Mouse (Mus musculus) adipocyte (in vitro differentiated cells): ENCODE data around the gene Nop2.

Experiments
- DNase-seq: peaks from one replicate; pipeline ENCODE4 v3.0.0-alpha.2; 2016; ENCODE audit warnings: low spot score

Gene Nop2

DNA sequence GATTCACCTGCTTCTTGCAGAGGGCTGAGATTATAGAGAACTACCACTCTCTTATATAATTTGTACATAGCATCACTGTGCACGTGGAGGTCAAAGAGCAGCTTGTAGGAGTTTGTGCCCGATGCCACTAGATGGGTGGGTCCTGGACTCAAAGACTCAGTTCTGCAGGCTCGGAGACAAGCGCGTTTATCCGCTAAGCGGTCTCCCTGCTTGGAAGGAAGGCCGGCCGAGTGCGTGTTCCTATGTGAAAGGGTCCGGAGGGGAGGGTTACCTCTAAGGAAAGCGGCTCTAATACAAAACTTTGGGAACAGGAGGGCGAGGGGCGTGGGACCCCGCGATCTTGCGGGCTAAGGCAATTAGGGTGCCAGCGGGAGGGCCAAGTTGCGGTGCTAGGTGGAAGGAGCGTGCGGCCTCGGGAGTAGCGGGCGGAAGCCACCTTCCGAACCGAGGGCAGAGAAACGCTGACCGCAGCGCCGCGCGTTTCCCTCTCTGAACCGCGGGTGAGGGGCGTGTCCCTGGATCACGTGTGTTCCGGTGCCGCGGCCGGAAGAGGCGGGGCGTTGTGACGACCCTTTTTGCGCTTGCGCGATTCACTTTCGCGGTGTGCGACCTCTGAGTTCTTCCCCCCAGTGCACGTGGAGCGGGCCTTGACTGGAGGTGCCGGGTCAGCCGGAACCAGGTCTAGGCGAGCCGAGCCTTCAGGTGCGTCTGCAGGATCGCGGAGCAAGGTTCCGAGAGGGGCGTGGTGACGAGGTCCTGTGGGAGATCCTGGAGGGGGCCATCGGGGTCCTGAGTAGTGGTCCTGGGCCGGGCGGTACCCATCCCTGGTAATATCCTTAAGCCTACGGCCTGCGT is at the start of gene Nop2:
Gene Nop2, plus strand, starts transcription at position 608 of the 855 bp plus-strand sequence.
- DNase-seq = peak; percentile 97

DNA sequence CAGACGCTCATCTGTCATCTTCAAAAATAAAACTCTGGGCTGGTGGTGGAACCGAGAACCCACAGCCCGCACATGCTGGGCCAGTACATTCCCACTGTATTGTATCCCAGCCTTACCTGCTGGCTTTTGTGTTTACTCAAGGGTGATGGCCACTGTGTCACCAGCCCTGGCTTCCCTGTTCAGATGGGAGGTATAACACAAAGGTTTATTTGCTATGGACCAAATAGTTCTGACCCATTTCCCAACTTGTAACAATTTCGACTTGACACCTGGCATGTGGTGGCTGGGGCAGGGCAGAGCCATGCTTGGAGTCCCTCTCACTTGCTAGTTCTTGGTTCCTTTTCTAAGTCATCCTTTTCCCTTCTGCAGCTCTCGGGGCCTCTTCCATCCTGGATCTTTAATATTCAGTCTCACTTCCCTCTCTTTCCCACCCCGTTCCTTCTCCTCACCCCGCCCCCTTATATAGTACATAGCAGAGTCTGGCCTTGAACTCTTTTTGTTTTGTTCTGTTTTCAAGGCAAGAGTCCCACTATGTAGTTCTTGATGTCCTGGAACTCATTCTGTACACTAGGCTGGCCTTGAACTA is 48.8 kb upstream of the Nop2 start:
- DNase-seq = no peak

DNA sequence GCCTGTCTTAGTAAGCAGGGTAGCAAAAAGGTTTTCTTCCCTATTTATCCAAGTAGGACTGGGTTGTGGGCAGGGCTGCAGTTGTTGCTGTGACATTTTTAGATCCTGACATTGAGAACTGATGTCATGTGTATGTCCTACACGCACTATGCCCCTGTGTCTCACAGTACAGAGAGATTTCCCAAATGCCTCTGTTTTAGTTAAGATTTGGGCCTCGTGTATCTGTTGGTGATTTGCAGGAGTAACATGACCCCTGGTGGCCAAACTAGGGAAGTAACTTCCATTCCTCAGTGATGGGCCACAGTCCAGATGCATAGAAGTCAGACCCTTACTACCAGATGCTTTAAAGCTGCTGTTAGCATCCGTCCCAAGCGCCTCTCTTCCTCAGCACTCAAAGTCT is 47.3 kb upstream of the Nop2 start:
- peak; percentile 89 for DNase-seq

DNA sequence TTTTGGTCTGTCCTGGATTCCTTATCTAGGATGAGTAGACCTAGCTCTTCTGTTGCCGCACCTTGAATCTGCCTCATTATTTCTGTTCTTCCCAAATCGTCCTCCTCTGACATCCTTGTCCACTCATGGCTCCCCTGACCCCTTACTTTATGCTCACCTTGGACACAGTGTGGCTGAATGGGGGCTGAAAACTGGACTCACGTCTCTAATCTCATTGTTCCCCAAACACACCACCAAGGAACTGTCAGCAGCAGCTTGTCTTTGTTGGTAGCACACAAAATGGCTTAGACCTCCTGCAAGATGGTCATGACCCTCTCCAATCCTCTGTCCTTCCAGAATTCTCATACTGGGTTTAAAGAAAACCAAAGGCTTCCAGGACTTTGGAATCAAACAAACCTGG is 43.8 kb upstream of the Nop2 start:
- no peak for DNase-seq

DNA sequence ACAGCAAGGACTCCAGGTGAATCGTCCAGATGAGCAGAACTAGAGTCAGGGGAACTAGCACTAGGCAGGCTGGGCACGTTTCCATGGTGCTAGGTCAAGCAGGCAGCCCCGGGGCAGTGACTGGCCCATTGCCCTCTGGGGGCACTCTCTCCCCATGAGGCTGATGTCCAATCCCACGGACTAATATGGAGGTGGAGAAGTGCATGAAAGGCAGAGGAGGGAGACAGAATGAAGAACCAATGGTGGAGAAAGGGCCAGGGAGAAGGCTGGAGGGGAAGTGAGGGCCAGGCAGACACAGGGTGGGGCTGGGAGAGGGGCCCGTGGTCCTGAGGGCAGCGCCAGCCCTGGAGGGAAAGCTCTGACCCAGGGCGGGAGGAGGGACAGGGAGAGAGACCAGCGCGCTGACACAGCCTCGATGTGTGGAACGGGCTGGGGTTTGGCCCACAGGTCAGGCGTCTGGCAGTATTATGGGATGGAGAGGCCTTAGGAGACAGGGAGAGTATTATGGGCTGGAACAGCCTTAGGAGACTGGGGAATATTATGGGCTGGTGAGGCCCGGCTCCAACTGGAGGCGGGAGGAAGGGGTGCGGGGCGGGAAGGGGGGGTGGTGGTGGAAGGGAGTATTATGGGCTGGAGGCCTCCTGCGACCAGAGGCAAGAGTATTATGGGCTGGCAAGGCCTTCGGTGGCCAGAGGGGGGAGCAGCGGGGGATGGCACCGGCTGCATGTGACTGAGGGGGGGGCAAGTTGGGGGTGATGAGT is 43.0 kb upstream of the Nop2 start:
- DNase-seq = no peak

DNA sequence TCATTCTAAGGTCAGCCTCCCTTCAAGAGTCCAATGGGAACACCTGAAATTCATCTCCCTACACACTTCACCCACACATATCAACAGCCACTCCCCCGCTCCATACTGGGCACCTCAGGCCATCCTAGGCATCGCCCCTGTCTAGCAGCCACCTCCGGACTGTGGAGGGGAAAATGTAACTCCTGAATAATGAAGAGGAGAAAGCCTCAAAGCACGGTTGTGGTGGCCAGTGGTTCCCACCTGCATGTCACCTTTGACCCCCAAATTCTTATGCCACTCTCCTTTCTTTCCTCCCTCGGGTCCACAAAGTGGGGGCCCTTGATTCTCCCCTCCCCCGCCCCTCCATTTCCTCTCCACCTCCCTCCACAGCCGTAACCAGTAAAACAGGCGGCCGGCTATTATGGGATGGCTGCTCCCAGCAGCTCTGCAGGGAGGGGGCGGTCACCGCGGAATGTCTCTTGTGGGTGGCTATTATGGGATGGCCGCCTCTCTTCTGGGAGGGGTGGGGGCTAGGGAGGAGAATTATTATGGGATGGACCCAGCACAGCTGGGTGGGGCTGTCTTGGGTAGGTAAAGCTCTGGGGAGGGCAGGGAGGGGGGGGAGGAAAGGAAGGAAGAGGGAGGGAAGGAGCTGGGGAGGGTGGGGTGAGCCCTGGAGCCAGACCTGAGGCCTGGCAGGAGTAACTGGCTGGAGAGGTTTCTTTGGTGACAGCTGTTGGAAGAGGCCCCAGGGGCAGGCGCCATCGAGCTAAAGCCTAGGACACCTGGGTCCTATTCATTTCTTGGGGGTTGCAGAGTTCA is 42.0 kb upstream of the Nop2 start:
- DNase-seq = no peak

DNA sequence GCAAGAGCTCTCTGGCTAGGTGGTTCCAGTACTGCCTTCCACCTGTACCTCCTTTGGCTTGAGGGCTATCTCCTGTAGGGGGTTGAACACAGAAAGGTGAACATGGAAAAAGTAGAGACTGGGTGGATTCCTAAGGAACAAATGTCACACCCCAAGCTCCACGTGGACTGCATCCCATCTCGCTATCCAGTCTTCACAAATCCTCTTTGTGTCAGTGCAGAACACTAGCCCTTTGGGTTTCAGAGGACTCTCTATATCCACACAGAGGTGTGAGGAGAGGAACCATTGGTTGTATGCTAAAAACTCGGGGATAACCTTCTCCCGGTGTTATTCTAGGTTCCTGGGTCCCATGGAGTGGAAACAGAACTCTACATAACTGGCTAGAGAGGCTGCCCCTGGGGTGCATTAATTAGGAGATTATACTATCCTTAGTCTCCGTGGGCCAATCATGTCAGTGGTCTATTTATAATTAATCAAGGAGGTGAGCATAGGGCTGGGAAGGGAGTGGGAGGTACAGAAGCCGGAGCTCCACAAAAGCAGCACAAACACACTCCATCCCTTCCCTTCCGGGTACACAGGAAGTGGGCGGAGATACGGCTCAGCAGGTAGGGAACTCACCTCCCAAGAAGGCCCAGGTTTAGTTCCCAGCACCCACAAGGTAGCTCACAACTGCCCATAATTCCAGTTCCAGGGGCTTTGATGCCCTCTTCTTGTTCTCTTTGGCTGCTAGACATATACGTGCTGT is 41.2 kb upstream of the Nop2 start:
- DNase-seq = no peak

DNA sequence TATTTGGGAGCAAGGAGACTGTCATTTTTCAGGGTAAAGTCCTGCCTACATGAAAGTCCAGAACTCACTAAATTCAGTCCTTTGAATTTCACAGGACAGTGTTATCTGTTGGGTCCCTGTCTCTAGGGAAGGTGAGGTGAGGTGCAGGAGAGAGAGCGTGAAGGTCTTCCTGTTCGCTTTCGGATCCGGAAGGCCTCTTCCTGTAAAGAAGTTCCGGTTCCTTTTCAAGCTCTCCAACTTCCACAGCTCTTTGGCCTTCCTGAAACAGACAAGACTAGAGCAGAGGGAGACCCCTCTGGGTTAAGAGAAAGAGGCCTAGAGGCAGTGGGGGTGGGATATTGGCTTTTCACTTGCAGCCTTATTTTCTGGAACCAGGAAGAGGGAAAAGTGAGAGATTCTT is 39.3 kb upstream of the Nop2 start:
- DNase-seq = no peak

DNA sequence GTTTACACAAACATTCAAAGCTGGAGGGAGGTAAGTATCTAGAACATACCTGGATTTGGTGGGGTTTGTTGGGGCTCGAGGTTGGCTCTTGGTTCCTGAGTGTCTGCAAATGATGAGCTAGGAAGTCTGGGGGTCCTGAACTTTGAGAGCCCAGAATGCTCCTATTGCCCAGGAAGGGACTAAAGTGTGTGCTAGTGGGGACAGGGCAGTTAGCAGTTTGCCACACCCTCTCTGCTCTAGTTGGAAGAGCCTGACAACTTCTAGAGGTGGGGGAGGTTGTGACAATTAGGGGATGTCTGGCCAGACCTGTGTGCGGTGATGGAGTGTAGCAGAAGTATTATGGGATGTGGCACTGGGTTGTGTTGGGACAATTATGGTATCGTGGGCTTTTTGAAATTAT is 36.9 kb upstream of the Nop2 start:
- DNase-seq = no peak

DNA sequence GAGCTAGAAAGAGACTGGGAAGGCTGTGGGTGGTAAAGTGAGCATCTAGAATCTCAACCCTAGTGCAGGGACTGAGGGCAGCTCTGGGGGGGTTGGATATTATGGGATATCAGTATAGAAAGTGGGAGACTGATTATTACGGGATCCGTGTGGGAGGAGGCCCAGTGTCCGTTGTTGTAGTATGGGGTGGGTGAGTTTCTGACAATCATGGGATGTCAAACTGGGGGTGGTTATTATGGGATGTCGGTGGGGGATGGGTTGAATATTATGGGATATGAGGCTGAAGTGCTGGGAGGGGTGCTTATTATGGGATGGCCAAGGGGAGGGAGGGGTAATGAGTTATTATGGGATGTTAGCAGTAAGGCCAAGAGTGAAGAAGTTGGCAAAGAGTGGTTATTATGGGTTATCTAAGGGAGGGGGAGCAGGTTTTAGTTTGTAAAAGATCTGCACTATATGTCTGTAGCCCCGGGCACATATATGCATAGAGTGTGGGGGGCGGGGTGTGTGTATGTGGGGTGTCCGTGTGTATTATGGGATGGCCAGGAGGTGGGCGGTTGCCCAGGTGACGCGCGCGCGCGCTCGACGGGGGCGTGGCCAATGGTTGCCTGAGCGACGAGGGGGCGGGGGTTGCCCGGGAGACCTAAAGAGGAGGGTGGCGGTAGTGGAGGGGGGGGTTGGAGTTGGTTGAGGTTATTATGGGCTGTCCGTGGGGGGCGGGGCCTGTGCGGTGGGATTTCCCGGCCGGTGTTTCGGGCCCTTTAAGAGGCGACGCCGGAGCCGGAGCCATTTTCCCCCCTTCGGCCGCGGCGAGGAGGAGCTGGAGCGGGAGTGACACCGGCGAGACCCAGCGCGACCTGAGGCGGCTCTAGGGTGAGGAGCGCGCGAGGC is 36.1 kb upstream of the Nop2 start, which contains the start of gene Chd4:
Gene Chd4, plus strand, starts transcription at position 591 of the 888 bp plus-strand sequence.
- peak; percentile 90 for DNase-seq

DNA sequence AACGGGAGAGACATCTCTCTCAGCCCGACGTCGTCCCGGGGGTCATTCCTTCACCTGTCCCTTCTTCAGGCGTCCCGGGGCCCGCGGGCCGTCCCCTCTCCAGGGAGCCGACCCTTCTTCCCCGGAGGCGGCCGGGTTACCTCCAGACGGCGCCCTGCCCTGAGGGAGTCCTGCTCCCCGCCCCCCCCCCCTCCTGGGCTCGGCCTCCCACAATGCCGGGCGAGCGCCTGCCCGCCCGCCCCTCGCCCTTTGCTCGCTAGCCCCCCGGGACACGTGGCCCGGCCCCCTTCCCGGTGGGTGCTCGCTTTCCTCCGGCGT is 35.5 kb upstream of the Nop2 start:
- DNase-seq = no peak

DNA sequence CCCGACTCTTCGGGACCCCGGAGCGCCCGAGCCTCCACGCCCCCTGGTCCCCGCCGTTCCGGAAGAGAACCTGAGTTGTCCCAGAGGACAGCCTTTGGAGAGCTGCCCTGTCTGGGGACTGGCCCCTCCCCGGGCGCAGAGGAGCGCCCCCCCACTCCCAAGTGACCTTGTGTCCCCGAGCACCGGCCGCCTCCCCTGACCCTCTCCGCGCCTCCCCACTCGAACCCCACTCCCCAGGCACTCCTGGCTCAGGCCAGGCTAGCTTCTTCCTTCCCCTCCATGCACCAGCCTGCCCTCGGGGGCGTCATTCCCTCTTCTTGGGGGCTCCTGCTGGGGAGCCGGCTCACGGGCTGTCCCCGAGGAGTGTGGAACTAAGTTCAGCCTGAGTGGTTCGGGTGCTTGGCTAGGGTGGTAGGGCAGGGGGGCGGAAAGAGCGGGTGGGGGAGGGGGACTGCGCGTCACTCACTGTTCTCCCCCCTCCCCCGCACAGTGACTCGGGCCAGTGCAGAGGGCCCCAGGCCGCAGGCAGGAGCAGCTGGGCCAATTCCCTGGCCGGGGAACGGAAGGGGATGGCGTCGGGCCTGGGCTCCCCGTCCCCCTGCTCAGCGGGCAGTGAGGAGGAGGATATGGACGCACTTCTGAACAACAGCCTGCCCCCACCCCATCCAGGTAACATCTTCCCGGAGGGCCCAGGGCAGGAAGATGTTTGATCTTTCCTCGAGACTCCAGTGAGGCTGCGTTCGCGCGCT is 34.9 kb upstream of the Nop2 start:
- peak; percentile 69 for DNase-seq

DNA sequence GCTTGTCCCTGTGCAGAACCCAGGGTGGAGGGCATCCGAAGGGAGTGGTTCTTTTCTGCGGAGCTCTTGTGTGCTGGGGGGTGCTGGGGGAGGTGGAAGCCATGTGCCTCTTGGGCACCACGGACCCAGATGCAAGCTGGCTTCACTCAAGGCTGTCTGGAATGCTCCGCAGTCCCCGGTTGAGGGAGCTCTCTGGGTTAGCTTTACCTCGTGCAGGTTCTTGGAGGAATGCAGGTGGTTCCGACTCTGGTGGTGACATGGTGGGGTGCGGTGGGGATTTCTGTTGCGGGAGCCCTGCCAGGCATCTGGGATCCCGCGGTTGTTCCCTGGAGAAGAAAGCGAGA is 34.4 kb upstream of the Nop2 start:
- DNase-seq = peak; percentile 40

DNA sequence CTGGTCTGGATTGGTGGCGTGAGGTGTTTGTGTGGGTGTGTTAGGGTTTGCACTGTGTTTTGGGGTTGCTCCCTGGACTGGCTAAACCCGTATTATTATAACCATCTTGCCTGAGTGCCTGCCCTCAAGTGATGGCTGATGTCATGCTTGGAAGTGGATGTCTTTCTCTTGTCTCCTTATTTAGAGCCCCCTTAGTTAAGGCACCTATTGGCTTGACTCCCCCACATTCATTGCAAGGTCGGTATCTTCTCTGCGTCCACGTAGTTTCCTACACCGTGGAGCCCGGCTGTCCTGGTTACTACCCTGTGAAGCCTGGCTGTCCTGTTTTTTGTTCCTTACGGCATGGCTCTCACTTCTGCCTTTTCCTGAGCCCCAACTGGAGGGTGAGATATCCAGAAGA is 33.8 kb upstream of the Nop2 start:
- no peak for DNase-seq

DNA sequence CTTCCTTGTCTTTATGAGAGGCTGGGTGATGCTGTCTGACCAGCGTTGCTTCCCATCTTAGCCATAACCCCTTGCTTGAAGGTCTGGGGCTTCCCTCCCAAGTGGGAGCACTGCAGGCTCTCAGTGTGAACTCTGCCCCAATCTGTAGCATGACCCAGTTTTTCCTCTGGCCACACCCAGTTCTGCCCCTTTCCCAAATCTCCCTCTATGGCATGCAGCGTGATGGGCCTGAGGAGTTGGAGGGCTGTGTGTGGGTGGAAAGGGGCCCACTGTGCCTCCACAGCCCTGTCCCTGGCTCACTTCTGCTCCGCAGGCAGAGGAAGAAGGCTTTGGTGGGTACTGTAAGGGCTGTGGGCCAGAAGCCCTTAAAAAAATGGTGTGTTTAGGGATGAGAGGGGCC is 33.2 kb upstream of the Nop2 start:
- DNase-seq = peak; percentile 34

DNA sequence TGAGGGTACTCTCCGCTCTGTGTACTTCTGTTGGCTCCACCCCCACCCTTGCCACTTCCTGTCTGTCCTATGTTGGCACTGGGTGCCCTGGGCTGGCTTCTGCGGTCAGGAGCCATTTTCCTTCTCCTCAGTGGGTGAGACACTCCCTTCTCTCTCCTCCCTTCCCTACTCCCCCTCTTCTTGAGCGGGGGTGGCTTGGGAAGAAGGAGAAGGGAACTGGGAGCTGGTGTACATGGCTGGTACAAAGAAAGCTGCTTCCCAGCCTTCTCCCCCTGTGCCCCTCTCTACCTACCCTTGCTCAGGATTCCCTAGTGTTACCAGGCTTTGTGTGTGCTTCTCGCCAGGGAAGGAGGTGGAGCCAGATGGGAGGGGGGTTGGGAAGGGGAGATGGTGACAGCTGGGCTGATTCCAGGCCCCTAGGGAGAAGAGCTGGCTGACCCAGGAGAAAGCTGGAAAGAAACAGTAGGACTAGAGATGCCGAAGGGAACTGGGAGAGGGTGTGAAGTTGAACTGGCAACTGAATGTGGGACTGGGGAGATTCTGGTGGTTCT is 32.2 kb upstream of the Nop2 start:
- peak; percentile 89 for DNase-seq

DNA sequence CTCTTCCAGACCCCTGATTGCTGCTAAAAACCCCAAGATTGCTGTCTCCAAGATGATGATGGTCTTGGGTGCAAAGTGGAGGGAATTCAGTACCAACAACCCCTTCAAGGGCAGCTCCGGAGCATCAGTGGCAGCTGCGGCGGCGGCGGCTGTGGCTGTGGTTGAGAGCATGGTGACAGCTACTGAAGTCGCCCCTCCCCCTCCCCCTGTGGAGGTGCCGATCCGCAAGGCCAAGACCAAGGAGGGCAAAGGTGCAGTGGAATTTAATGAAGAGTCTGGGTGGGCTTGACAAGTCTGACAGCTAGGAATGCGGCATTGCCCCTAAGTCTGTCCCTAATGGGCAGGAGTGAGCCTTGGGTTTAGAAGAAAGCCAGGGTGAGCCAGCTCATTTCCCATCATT is 30.3 kb upstream of the Nop2 start:
- no peak for DNase-seq

DNA sequence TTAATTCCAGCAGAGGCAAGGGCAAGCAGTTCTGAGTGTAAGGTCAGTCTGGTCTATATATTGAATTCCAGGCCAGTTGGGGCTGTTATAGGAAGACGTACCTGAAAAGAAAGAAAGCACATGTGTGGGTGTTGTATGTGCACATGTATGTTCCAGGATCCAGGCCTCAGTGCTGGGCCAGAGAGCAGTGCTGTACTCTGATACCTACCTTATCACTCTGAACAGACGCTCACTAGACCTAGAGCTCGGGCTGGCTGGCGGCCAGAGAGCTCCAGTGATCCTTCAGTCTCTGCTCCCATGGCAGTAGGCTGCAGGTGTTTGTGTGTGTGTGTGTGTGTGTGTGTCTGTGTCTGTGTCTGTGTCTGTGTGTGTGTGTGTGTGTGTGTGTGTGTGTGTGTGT is 27.5 kb upstream of the Nop2 start:
- no peak for DNase-seq

DNA sequence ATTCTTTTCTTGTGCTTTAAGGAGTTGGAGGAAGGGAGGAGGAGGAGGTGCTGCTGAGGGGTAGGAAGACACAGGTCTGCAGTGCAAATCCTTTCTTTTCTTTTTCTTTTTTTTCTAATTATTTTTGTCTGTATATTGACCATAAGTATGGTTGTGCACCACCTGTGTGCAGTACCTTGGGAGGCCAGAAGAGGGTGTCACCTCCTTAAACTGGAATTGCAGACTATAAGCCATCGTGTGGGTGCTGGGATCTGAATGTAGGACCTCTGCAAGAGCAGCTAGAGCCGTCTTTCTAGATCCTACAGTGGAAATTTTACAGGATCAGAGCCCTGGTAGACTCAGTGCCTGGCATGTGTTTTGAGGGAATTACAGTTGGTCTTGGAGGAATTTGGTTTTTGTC is 24.0 kb upstream of the Nop2 start:
- DNase-seq = no peak

DNA sequence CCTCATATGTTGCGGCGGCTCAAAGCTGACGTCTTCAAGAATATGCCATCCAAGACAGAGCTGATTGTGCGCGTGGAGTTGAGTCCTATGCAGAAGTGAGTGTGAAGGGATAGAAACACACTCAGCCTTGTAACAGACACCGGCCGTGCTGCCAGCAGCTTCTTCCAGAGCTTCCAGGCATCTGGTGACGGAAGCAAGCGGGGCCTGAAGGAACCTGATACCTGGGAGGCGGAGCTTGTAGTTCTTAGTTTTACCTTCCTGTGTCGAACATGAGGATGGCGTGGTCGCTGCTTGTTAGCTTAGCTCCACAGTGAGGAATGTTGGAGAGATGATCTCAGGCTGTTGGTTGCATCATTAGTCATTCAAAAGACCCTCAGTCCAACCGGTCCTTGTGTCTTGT is 22.3 kb upstream of the Nop2 start:
- DNase-seq = no peak
